Mouse (Mus musculus): ENCODE results near the gene Klhl29.

The Klhl29 gene

DNA sequence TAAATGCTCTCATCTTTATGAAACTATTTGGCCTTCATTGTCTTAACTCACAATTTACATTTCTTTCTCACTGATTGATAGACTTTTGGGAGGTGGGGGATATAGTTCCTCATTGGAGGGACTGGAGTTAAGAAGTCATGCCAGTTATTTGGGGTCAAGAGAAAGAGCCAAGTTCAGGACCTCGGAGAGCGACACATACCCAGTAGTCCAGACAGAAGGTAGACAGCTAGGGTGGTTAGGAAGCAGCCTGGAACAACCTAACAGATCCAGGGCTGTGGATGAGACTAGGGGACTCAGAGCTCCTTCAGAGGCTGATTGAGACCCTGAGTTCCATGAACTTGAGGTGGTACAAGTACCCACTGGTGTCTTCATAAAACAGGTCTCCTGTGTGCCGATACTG is 264.1 kb downstream of the Klhl29 start:
- peak; percentile 38 for DNase-seq

- peak; percentile 23 for DNase-seq
These were observed 266.9 kb downstream of the Klhl29 start for GRCm38 (mm10) chr12:5108613-5109012.

- no peak for DNase-seq
These were observed 267.7 kb downstream of the Klhl29 start for GRCm38 (mm10) chr12:5107795-5108194.

DNA sequence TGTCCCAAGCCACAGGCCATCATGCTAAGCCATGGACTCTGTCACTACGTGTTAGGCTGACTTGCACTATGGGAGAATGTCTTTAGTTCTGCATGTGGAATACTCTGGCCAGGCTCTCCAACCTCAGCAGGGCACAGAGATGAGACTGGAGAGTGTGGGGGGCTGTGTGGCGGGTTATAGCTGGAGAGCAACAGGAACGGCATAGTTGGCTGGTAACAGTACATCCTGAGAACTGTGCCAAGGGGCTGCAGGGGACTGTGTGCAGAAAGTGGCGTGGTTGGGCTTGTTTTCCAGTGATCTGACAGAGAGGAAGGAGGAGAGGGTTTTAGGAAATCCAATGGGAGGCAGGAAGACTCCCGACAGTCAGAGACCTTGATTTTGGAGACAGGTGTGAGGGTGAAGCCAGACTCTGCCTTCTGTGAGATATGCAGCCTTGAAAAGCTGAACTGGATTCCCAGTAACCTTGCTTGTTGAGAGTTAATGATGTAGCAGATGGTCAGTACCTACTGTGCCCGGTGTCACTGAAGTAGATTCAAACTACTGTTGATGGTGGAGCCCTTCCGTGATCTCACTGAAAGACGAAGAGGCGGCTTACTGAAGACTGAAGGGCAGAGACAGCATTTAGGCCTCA is 270.9 kb downstream of the Klhl29 start:
- DNase-seq, result no peak

- DNase-seq, result peak; percentile 87
These were observed 274.0 kb downstream of the Klhl29 start for GRCm38 (mm10) chr12:5101411-5102024.

DNA sequence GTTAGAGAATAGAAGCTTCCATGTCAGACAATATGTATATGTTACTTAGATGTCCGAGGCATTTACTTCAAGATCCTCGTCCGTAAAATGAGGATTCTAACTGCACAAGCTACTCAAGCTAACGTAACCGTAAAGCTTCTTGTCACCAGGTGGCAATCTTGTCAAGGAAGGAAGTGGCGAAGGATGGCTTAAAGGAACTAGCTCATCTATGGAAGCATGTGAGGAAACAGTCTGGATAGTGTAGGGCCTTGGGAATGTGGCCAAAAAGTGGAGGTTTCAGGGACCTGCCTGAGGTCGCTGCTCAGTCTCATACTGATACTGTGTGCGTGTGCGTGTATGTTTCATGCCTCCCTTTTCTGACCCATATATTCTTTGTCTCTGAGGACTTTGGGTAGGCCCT is 275.9 kb downstream of the Klhl29 start:
- peak; percentile 30 for DNase-seq

- DNase-seq, result peak; percentile 88
These were observed 286.8 kb downstream of the Klhl29 start for GRCm38 (mm10) chr12:5088639-5089038.

GRCm38 (mm10) chr12:5087787-5088519 is 287.5 kb downstream of the Klhl29 start:
- peak; percentile 90 for DNase-seq

GRCm38 (mm10) chr12:5084714-5085113 is 290.8 kb downstream of the Klhl29 start:
- no peak for DNase-seq

- DNase-seq, result no peak
These were observed 294.0 kb downstream of the Klhl29 start for GRCm38 (mm10) chr12:5081480-5081879.

DNA sequence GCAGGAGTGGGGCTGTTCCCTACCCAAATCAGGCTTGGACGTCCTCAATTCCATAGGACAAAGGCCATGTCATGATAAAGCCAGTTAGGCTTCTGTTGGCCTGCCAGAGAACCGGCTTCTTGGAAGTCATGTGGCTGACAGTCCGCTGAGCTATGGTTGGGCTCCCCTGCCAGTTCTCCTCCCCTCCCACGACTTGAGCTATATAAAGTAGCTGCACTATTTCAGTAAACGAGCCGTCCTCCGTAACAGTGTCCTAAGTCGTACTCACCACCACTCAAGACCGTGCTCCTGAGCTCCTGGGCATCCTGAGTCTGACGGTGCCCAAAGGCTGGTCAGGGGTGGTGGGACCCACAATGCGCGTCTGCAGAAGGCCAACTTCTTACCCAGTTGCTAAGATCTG is 302.3 kb downstream of the Klhl29 start:
- no peak for DNase-seq

DNA sequence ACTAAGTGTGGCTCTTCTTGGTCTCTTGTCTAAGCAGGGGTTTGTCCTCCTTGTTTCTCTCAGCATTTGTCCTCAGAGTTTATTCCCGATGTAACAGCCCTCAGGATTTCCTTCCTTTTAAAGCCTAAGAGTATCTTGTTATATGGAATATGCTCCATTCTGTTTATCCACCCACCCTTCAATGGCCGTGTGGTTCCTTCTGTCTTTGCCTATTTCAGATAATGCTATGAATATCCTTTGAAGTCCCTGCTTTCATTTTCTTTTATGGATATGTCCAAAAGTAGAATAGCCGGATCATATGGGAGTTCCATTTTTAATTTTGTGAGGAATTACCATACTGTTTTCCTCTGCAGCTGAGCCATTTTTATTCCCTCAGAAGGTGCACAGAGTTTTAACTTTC is 305.4 kb downstream of the Klhl29 start:
- DNase-seq, result no peak

- DNase-seq, result no peak
These were observed 307.9 kb downstream of the Klhl29 start for GRCm38 (mm10) chr12:5067590-5067989.

DNA sequence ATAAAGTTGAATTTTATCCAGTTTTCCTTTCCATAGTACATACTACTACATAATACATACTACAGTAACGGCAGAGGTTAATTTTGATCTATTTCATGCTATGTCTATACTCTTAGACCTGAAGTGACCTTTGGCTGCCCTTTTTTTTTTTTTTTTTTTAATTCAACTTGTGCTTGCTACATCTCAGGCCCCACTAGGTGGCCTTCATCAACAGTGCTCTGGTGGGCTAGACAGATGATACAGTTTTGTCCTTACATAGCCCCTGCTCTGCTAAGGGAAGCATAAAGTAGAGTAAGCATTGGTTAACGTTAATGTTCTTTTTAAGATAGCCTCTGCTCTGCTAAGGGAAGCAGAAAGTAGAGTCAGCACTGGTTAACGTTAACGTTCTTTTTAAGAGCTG is 327.4 kb downstream of the Klhl29 start:
- no peak for DNase-seq

DNA sequence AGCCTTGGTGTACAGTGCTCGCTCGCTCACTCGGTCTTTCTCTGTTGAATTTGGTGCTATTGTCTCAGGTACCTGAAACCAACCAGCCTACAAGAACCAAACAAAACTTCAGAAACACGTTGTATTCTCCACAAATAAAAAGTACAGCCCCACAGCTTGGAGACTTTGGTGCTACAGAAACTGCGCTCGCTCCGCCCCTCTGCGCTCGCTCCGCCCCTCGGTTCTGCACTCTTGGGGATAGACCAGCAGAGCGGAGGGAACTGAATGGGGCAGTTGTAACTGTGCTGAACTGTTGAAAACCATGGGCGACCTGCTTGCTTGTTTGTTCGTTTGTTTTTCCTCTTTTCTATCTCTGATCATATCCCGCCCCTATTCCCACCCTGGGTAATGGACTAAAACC is 331.3 kb downstream of the Klhl29 start:
- no peak for DNase-seq

GRCm38 (mm10) chr12:5038008-5038407 is 337.5 kb downstream of the Klhl29 start:
- no peak for DNase-seq

DNA sequence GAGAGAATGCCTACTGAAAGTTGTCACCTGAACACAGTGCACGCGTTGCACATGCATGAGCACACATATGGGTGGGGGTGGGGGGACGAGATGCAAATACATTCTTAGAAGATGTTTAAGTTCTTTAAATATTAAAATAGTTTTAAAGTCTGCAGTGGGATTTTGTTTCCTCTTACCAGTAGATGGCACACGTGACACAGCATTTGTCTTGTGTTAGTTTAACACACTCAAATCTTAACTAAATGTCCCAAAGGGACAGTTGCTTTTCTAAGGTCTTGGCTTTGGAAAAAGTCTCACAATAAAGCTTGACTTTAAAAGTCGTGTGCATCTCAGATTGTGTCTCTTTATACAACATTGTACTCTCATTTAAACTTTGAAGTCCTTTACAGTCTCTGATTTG is 346.4 kb downstream of the Klhl29 start:
- DNase-seq, result no peak

Measured in retina, postnatal 1 day (tissue).